ENCODE assay signal across 30 mouse cellular contexts in the genomic region with DNA sequence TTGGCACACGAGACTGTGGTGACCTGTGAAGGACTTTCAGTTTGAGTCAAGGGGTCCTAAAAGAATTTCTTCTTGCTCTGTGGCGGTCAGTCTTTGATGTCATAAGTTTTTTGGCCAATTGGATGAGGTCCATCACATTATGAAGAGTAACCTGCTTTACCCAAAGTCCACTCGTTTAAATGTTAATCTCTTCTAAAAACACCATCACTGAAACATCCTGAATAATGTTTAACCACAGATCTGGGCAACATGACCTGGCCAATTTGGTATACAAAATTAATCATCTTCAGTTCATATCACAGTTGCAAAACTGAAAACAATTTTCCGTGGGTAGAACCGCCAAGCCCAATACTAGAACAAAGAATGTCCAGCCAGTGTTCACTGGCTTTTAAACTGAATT. TPM values are rescaled to one million over a fixed set of nuclear protein-coding genes. Genes with fewer than 3 reads are reported as not detected.
DNase-seq lines count a peak whose midpoint lies in the region; ATAC-seq and TF ChIP-seq lines count a peak whose summit lies in the region.
"Had no signal": no experiment of that assay in that cellular context is flagged by ENCODE, and none has a peak within 500 bp of the region (broad histone marks: within the 10 kb centered on the region; RNA-seq: fewer than 3 reads in every experiment).

No protein-coding gene starts in this region.

- TF ChIP-seq EP300 in CH12.LX (IDR thresholded peaks at IDR 0.05; ENCODE audit: low read length), result no peak

- H3K9ac ChIP-seq in kidney, embryonic 15.5 days, result no peak overlapping the region
- H3K9ac ChIP-seq in liver, adult 2 months (ENCODE audit: low read depth, low read length), result peak overlapping the region; percentile 35
- no peak overlapping the region for H3K9ac ChIP-seq in liver, embryonic 12.5 days
- no peak overlapping the region for H3K9ac ChIP-seq in CH12.LX (ENCODE audit: insufficient read depth, low read depth)
- H3K9ac ChIP-seq: embryonic facial prominence, embryonic 13.5 days; forebrain, embryonic 12.5 days; forebrain, embryonic 15.5 days; heart, embryonic 13.5 days; hindbrain, embryonic 14.5 days had no signal

- H3K9me3 ChIP-seq in kidney, embryonic 15.5 days (replicated peaks), result no peaks in the 10 kb centered on the region
- H3K9me3 ChIP-seq in liver, embryonic 12.5 days (replicated peaks), result no peaks in the 10 kb centered on the region
- no peaks in the 10 kb centered on the region for H3K9me3 ChIP-seq in CH12.LX (replicated peaks; ENCODE audit: low read length)
- H3K9me3 ChIP-seq: embryonic facial prominence, embryonic 10.5 days; embryonic facial prominence, embryonic 13.5 days; forebrain, embryonic 12.5 days; forebrain, embryonic 15.5 days; G1E; heart, embryonic 10.5 days; heart, embryonic 13.5 days had no signal

- intact Hi-C loops in left cerebral cortex, postnatal 10 days (cut with DNase I), result loop anchor here (10.0 kb wide), 1 partner anchor 152 kb away; no protein-coding TSS in a partner anchor
- intact Hi-C loops in gastrocnemius, adult 2 months (cut with DNase I), result no loop called here

- whole genome bisulfite sequencing in kidney, embryonic 15.5 days, result 86% methylated on average over 5 of the region's 5 CpGs
- WGBS in liver, adult 2 months, result 26% methylated on average over 5 of the region's 5 CpGs
- 62% methylated on average over 5 of the region's 5 CpGs for WGBS in liver, embryonic 12.5 days (ENCODE audit: insufficient replicate concordance)

- no peaks in the 10 kb centered on the region for H3K36me3 ChIP-seq in kidney, embryonic 15.5 days
- no peaks in the 10 kb centered on the region for H3K36me3 ChIP-seq in liver, adult 2 months (ENCODE audit: control insufficient read depth, insufficient read depth, low read length)
- H3K36me3 ChIP-seq in liver, embryonic 12.5 days, result no peaks in the 10 kb centered on the region
- no peaks in the 10 kb centered on the region for H3K36me3 ChIP-seq in CH12.LX (replicated peaks in 1 of 2; ENCODE audit: control insufficient read depth in 1 of 2, insufficient read depth in 1 of 2, low read length in 1 of 2)
- H3K36me3 ChIP-seq: embryonic facial prominence, embryonic 10.5 days; embryonic facial prominence, embryonic 13.5 days; forebrain, embryonic 12.5 days; forebrain, embryonic 15.5 days; G1E; heart, embryonic 10.5 days; heart, embryonic 13.5 days had no signal

- H3K4me3 ChIP-seq in kidney, embryonic 15.5 days (replicated peaks), result no peak overlapping the region
- H3K4me3 ChIP-seq in liver, adult 2 months (ENCODE audit: insufficient read depth, low read depth, low read length), result no peak overlapping the region
- H3K4me3 ChIP-seq in liver, embryonic 12.5 days, result no peak overlapping the region
- no peak overlapping the region for H3K4me3 ChIP-seq in CH12.LX (replicated peaks in 1 of 3; ENCODE audit: low read depth in 2 of 3, low read length in 2 of 3, poor library complexity in 1 of 3)
- no peak overlapping the region for H3K4me3 ChIP-seq in bone marrow macrophage, adult 2 months (ENCODE audit: insufficient read depth, low read length)
- no peak overlapping the region for H3K4me3 ChIP-seq in gastrocnemius, adult 2 months
- H3K4me3 ChIP-seq: embryonic facial prominence, embryonic 10.5 days; embryonic facial prominence, embryonic 13.5 days; erythroblast, embryonic 14.5 days; forebrain, embryonic 12.5 days; forebrain, embryonic 15.5 days; heart, adult 2 months; heart, embryonic 10.5 days; heart, embryonic 13.5 days had no signal

- H3K27ac ChIP-seq in kidney, embryonic 15.5 days, result no peak overlapping the region
- H3K27ac ChIP-seq in liver, adult 2 months (replicated peaks; ENCODE audit: insufficient read depth, low read depth, low read length), result peak overlapping the region; percentile 88
- no peak overlapping the region for H3K27ac ChIP-seq in liver, embryonic 12.5 days
- no peak overlapping the region for H3K27ac ChIP-seq in CH12.LX (ENCODE audit: insufficient read depth, low read depth)
- H3K27ac ChIP-seq in bone marrow macrophage, adult 2 months (ENCODE audit: insufficient read depth, low read depth, low read length), result peak overlapping the region; percentile 97; the same call in 1 of the 2 replicates
- H3K27ac ChIP-seq in gastrocnemius, adult 2 months, result no peak overlapping the region
- H3K27ac ChIP-seq: embryonic facial prominence, embryonic 10.5 days; embryonic facial prominence, embryonic 13.5 days; forebrain, embryonic 12.5 days; forebrain, embryonic 15.5 days; heart, adult 2 months; heart, embryonic 10.5 days; heart, embryonic 13.5 days; hindbrain, embryonic 14.5 days had no signal

- TF ChIP-seq RAD21 in CH12.LX (IDR thresholded peaks at IDR 0.05; ENCODE audit: low read depth, low read length), result no peak

- H3K4me2 ChIP-seq in kidney, embryonic 15.5 days, result no peak overlapping the region
- H3K4me2 ChIP-seq in liver, embryonic 12.5 days, result no peak overlapping the region
- H3K4me2 ChIP-seq in CH12.LX (ENCODE audit: insufficient read depth, low read depth, poor library complexity, severe bottlenecking), result no peak overlapping the region
- H3K4me2 ChIP-seq: embryonic facial prominence, embryonic 13.5 days; forebrain, embryonic 12.5 days; forebrain, embryonic 15.5 days; heart, embryonic 13.5 days; hindbrain, embryonic 14.5 days had no signal

- ATAC-seq in kidney, embryonic 15.5 days (replicated peaks; ENCODE audit: low FRiP score), result no peak
- no peak for ATAC-seq in liver, embryonic 12.5 days
- ATAC-seq: forebrain, embryonic 15.5 days; Patski had no signal

- DNase-seq in kidney, adult 8-10 months, result peak; percentile 43 to 85
- peak; percentile 98 for DNase-seq in liver, adult 2 months (ENCODE audit: extremely low read depth, low read depth, low spot score)
- no peak for DNase-seq in CH12.LX (ENCODE audit: extremely low read depth)
- DNase-seq in left cerebral cortex, postnatal 10 days (ENCODE audit: extremely low spot score in 1 of 2, low spot score in 2 of 2), result no peak
- no peak for DNase-seq in gastrocnemius, adult 2 months
- DNase-seq: adrenal gland, postnatal 10 days; adrenal gland, postnatal 36 days; cerebellum, adult 11-12 months; cerebellum, adult 8-10 months; cerebellum, postnatal 10 days; cerebellum, postnatal 36 days; embryo, embryonic 11 days; gastrocnemius, postnatal 10 days; gastrocnemius, postnatal 36 days; heart, adult 2 months; heart, postnatal 14 days; heart, postnatal 4 days had no signal

- TF ChIP-seq CTCF in liver, adult 2 months (IDR thresholded peaks at IDR 0.05; ENCODE audit: low read depth, low read length), result no peak
- no peak for TF ChIP-seq CTCF in CH12.LX (conservative IDR thresholded peaks at IDR 0.05 in 1 of 2, IDR thresholded peaks at IDR 0.05 in 1 of 2; ENCODE audit: low read depth in 2 of 2, low read length in 2 of 2)
- TF ChIP-seq CTCF in bone marrow macrophage, adult 2 months (IDR thresholded peaks at IDR 0.05; ENCODE audit: low read depth, low read length), result no peak
- no peak for TF ChIP-seq CTCF in gastrocnemius, adult 2 months (IDR thresholded peaks at IDR 0.05)

- no peaks in the 10 kb centered on the region for H3K79me2 ChIP-seq in liver, adult 2 months (ENCODE audit: control insufficient read depth, insufficient read depth, low read length)
- H3K79me2 ChIP-seq in CH12.LX (replicated peaks; ENCODE audit: control insufficient read depth, extremely low read depth, insufficient read depth, poor library complexity, severe bottlenecking), result no peaks in the 10 kb centered on the region

- no peaks in the 10 kb centered on the region for H3K27me3 ChIP-seq in kidney, embryonic 15.5 days
- H3K27me3 ChIP-seq in liver, adult 2 months (ENCODE audit: control insufficient read depth, insufficient read depth, low read length), result no peaks in the 10 kb centered on the region
- H3K27me3 ChIP-seq in liver, embryonic 12.5 days (replicated peaks), result no peaks in the 10 kb centered on the region
- H3K27me3 ChIP-seq in CH12.LX (replicated peaks), result no peaks in the 10 kb centered on the region
- H3K27me3 ChIP-seq: embryonic facial prominence, embryonic 13.5 days; forebrain, embryonic 12.5 days; forebrain, embryonic 15.5 days; heart, embryonic 13.5 days; Patski had no signal

- H3K4me1 ChIP-seq in kidney, embryonic 15.5 days, result peaks cover 4% of the 10 kb centered on the region; the same call in 1 of the 2 replicates
- peaks cover 19% of the 10 kb centered on the region for H3K4me1 ChIP-seq in liver, adult 2 months (ENCODE audit: control insufficient read depth, insufficient read depth, low read length)
- no peaks in the 10 kb centered on the region for H3K4me1 ChIP-seq in liver, embryonic 12.5 days
- peaks cover 13 to 32% of the 10 kb centered on the region in 2 experiments for H3K4me1 ChIP-seq in CH12.LX (ENCODE audit: control insufficient read depth in 1 of 2, insufficient read depth in 2 of 2)
- H3K4me1 ChIP-seq in bone marrow macrophage, adult 2 months (ENCODE audit: control insufficient read depth, insufficient read depth, low read length), result peaks cover 60% of the 10 kb centered on the region
- H3K4me1 ChIP-seq: embryonic facial prominence, embryonic 10.5 days; embryonic facial prominence, embryonic 13.5 days; forebrain, embryonic 12.5 days; heart, embryonic 10.5 days had no signal

- dilution Hi-C loops in CH12.LX (cut with MboI; ENCODE audit: extremely low pct_ligation_motif_present, extremely low pct_unique_long_range_greater_than_20kb, low sequenced_read_pairs), result no loop called here

- in situ Hi-C loops in CH12.LX (cut with MboI; ENCODE audit: low pct_ligation_motif_present, low pct_unique_long_range_greater_than_20kb, low sequenced_read_pairs), result no loop called here

- TF ChIP-seq POLR2A in liver, adult 2 months (IDR thresholded peaks at IDR 0.05; ENCODE audit: extremely low read depth, insufficient read depth, low read length), result no peak
- TF ChIP-seq POLR2A in CH12.LX (IDR thresholded peaks at IDR 0.05; ENCODE audit: low read depth, low read length), result no peak
- TF ChIP-seq POLR2A in bone marrow macrophage, adult 2 months (IDR thresholded peaks at IDR 0.05; ENCODE audit: borderline replicate concordance, low read depth, low read length), result no peak

TF ChIP-seq in CH12.LX, 34 proteins besides CTCF, POLR2A, EP300 and RAD21 (continues in another document):
- TF ChIP-seq BHLHE40 (IDR thresholded peaks at IDR 0.05; ENCODE audit: low read depth, low read length) (peak; percentile 48; the same call in 1 of the 2 replicates), IRF4 (IDR thresholded peaks at IDR 0.05; ENCODE audit: low read depth, low read length) (peak; percentile 57; the same call in 1 of the 2 replicates), KAT2A (IDR thresholded peaks at IDR 0.05; ENCODE audit: insufficient replicate concordance, low read length) (no peak)

RNA-seq across cellular contexts. Expression of gene Osbpl8, which starts 31.3 kb away (rescaled TPM):
- 9.0 and 9.6 TPM in 2 replicates for polyA plus RNA-seq in kidney, embryonic 15.5 days (2015; fragmentation: Nextera tagmentation; extraction: Ambion mirVana)
- total RNA-seq in liver, adult 2 months (2014; rRNA removed), result 30.0 and 30.9 TPM in 2 replicates
- 3.7 and 4.2 TPM in 2 replicates for polyA plus RNA-seq in liver, adult 2 months (2012; rRNA removed)
- polyA plus RNA-seq in liver, embryonic 12.5 days (2016; fragmentation: Nextera tagmentation; extraction: Ambion mirVana), result 11.4 and 12.1 TPM in 2 replicates
- total RNA-seq in CH12.LX (2012; rRNA removed) (18.0 and 23.4 TPM in 2 replicates), CH12.LX (2014; rRNA removed) (26.4 and 29.6 TPM in 2 replicates)
- polyA plus RNA-seq in CH12.LX (2012; ENCODE audit: insufficient read length, low read depth), result 12.9 and 13.0 TPM in 2 replicates
- 155 and 166 TPM in 2 replicates for polyA plus RNA-seq in bone marrow macrophage, adult 2 months (2012; ENCODE audit: insufficient read depth, insufficient read length, missing spikeins)
- total RNA-seq in left cerebral cortex, postnatal 10 days (2021), result 10 to 100 TPM; 67.4 to 67.7 TPM
- total RNA-seq in gastrocnemius, adult 2 months (2021), result 10 to 100 TPM; 13.6 to 15.6 TPM

Comparison
In these comparisons a context has a peak if more than half of its experiments do, and no peak if none do; other contexts are left out.
1. H3K27ac ChIP-seq: peak in liver, adult 2 months (single experiment) and bone marrow macrophage, adult 2 months (single experiment); none in kidney, embryonic 15.5 days (single experiment), liver, embryonic 12.5 days (single experiment), CH12.LX (single experiment) and gastrocnemius, adult 2 months (single experiment).
2. DNase-seq: peak in kidney, adult 8-10 months (2 of 2) and liver, adult 2 months (single experiment); none in CH12.LX (single experiment), left cerebral cortex, postnatal 10 days (0 of 2) and gastrocnemius, adult 2 months (single experiment).
3. RNA of gene Osbpl8, which starts 31.3 kb away (polyA plus RNA-seq): 155 to 166 TPM in bone marrow macrophage, adult 2 months; 12.9 to 13.0 TPM in CH12.LX, 11.4 to 12.1 TPM in liver, embryonic 12.5 days, 9.0 to 9.6 TPM in kidney, embryonic 15.5 days and 3.7 to 4.2 TPM in liver, adult 2 months; every median in the first group is over 10 times any median in the second.